Mouse (Mus musculus) neural tube, embryonic 14.5 days (tissue): ENCODE measurements around the gene Slit1. TPM values are rescaled to one million over a fixed set of nuclear protein-coding genes. Genes with fewer than 3 reads are reported as not detected.
A peak's percentile ranks its signal among the peaks of the same experiment; 100 is the strongest.

Experiments
- ATAC-seq: fragments of 200-750 bp; cut with Nextera tagmentation; 2 replicates; pipeline ENCODE4 v1.8.0; 2017; ENCODE audit warnings: low read depth, mild to moderate bottlenecking, moderate TSS enrichment, moderate library complexity
- H3K27ac ChIP-seq: fragments of 300-500 bp; sonication (generic); 2 replicates; pipeline ENCODE4 v1.5.1; 2014; ENCODE audit warnings: low read depth, mild to moderate bottlenecking, control low read depth, low read length, moderate library complexity, mixed read lengths
- H3K27me3 ChIP-seq: fragments of 300-500 bp; sonication (generic); 2 replicates; pipeline ENCODE4 v1.6.1; 2014; ENCODE audit warnings: low read length; ENCODE audit not compliant: control insufficient read depth, insufficient read depth
- H3K36me3 ChIP-seq: fragments of 300-500 bp; sonication (generic); 2 replicates; pipeline ENCODE4 v1.6.1; 2014; ENCODE audit warnings: low read length, mixed read lengths; ENCODE audit not compliant: control insufficient read depth, insufficient read depth
- H3K4me1 ChIP-seq: fragments of 300-500 bp; sonication (generic); 2 replicates; pipeline ENCODE4 v1.6.1; 2014; ENCODE audit warnings: low read length; ENCODE audit not compliant: control insufficient read depth, insufficient read depth
- H3K4me2 ChIP-seq: fragments of 300-500 bp; sonication (generic); 2 replicates; pipeline ENCODE4 v1.6.1; 2014; ENCODE audit warnings: mild to moderate bottlenecking, low read depth, low read length, control low read depth
- H3K4me3 ChIP-seq: fragments of 300-500 bp; sonication (generic); 2 replicates; pipeline ENCODE4 v1.5.1; 2014; ENCODE audit warnings: low read depth, low read length, control low read depth, mixed read lengths
- H3K9ac ChIP-seq: fragments of 300-500 bp; sonication (generic); replicated peaks from 2 replicates; pipeline ENCODE4 v1.6.1; 2014; ENCODE audit warnings: low read depth, mild to moderate bottlenecking, control low read depth, low read length, mixed read lengths
- H3K9me3 ChIP-seq: fragments of 300-500 bp; sonication (generic); 2 replicates; pipeline ENCODE4 v1.6.1; 2016; ENCODE audit warnings: low read length; ENCODE audit not compliant: control insufficient read depth
- WGBS: fragments of 180-500 bp; shearing (Covaris S2); extraction: QIAGEN DNeasy Blood & Tissue Kit; methylation state at CpG from one replicate; pipeline ENCODE4 v1.1.7; 2014; 5-methylcytosine and 5-hydroxymethylcytosine counted together
- polyA plus RNA-seq: library from polyadenylated mRNA; unstranded; fragments of >200 nt; fragmentation: Nextera tagmentation; extraction: Ambion mirVana; gene quantifications from 2 replicates; pipeline ENCODE4 v1.2.1, GENCODE M21; 2014

The Slit1 gene
- polyA plus RNA-seq, 1 experiment from 2014 or later: 53.5 TPM

- no peak for ATAC-seq
- no peaks in the 10 kb centered on the region for H3K36me3 ChIP-seq
- peaks cover 44% of the 10 kb centered on the region for H3K4me1 ChIP-seq
- peak overlapping the region; percentile 70; the same call in 1 of the 2 replicates for H3K27ac ChIP-seq
- H3K4me2 ChIP-seq: no peak overlapping the region
- no peak overlapping the region for H3K4me3 ChIP-seq
- 69% methylated on average over 8 of the region's 8 CpGs for WGBS
- no peak overlapping the region for H3K9ac ChIP-seq
- no peaks in the 10 kb centered on the region for H3K27me3 ChIP-seq
- no peaks in the 10 kb centered on the region for H3K9me3 ChIP-seq
Measured at GRCm38 (mm10) chr19:41687836-41688235, 55.6 kb downstream of the Slit1 start.

- H3K4me3 ChIP-seq: no peak overlapping the region
- no peak overlapping the region for H3K27ac ChIP-seq
- no peak for ATAC-seq
- no peaks in the 10 kb centered on the region for H3K9me3 ChIP-seq
- H3K9ac ChIP-seq: no peak overlapping the region
- H3K4me2 ChIP-seq: no peak overlapping the region
- 88% methylated on average over 2 of the region's 2 CpGs for whole genome bisulfite sequencing
- H3K27me3 ChIP-seq: no peaks in the 10 kb centered on the region
- peaks cover 48% of the 10 kb centered on the region for H3K4me1 ChIP-seq
- no peaks in the 10 kb centered on the region for H3K36me3 ChIP-seq
Measured at GRCm38 (mm10) chr19:41686194-41686593, 57.3 kb downstream of the Slit1 start.

GRCm38 (mm10) chr19:41685453-41686086 lies 57.9 kb downstream of the Slit1 start:
- Histone ChIP-seq H3K4me2 (no peak overlapping the region), H3K27ac (no peak overlapping the region; the same call in 1 of the 2 replicates), H3K4me1 (peaks cover 48% of the 10 kb centered on the region), H3K9ac (no peak overlapping the region), H3K27me3 (no peaks in the 10 kb centered on the region), H3K4me3 (no peak overlapping the region), H3K9me3 (no peaks in the 10 kb centered on the region), H3K36me3 (no peaks in the 10 kb centered on the region)
- 64% methylated on average over 13 of the region's 13 CpGs for WGBS
- peak; percentile 38; the same call in 1 of the 2 replicates for ATAC-seq

GRCm38 (mm10) chr19:41684874-41685273 lies 58.6 kb downstream of the Slit1 start:
- no peak for ATAC-seq
- Histone ChIP-seq H3K4me2 (no peak overlapping the region), H3K9ac (no peak overlapping the region), H3K9me3 (no peaks in the 10 kb centered on the region), H3K4me3 (no peak overlapping the region), H3K27me3 (no peaks in the 10 kb centered on the region), H3K4me1 (peaks cover 41% of the 10 kb centered on the region), H3K36me3 (no peaks in the 10 kb centered on the region), H3K27ac (no peak overlapping the region)
- WGBS: 76% methylated on average over 1 of the region's 1 CpGs

- Histone ChIP-seq H3K27ac (no peak overlapping the region), H3K9me3 (no peaks in the 10 kb centered on the region), H3K9ac (no peak overlapping the region), H3K27me3 (no peaks in the 10 kb centered on the region), H3K36me3 (no peaks in the 10 kb centered on the region), H3K4me3 (no peak overlapping the region), H3K4me2 (no peak overlapping the region), H3K4me1 (peaks cover 42% of the 10 kb centered on the region)
- WGBS: 90% methylated on average over 1 of the region's 1 CpGs
- no peak for ATAC-seq
Measured at GRCm38 (mm10) chr19:41683951-41684350, 59.5 kb downstream of the Slit1 start.

GRCm38 (mm10) chr19:41680267-41680666 lies 63.2 kb downstream of the Slit1 start:
- Histone ChIP-seq H3K9me3 (no peaks in the 10 kb centered on the region), H3K27me3 (no peaks in the 10 kb centered on the region), H3K27ac (no peak overlapping the region), H3K36me3 (no peaks in the 10 kb centered on the region), H3K4me3 (no peak overlapping the region), H3K9ac (no peak overlapping the region), H3K4me1 (peaks cover 31% of the 10 kb centered on the region), H3K4me2 (no peak overlapping the region)
- 56% methylated on average over 1 of the region's 1 CpGs for WGBS
- no peak for ATAC-seq

GRCm38 (mm10) chr19:41679028-41679427 lies 64.4 kb downstream of the Slit1 start:
- H3K36me3 ChIP-seq: no peaks in the 10 kb centered on the region
- H3K9ac ChIP-seq: 0 out of 2 replicates have a peak overlapping the region, but pooled peaks have one; percentile 5
- no peak for ATAC-seq
- WGBS: 10% methylated on average over 15 of the region's 15 CpGs
- H3K4me1 ChIP-seq: peaks cover 29% of the 10 kb centered on the region
- H3K4me3 ChIP-seq: no peak overlapping the region
- H3K27me3 ChIP-seq: no peaks in the 10 kb centered on the region
- peak overlapping the region; percentile 36; the same call in 1 of the 2 replicates for H3K27ac ChIP-seq
- no peaks in the 10 kb centered on the region for H3K9me3 ChIP-seq
- H3K4me2 ChIP-seq: no peak overlapping the region

GRCm38 (mm10) chr19:41677575-41677974 lies 65.9 kb downstream of the Slit1 start:
- Histone ChIP-seq H3K9ac (no peak overlapping the region), H3K4me1 (peaks cover 35% of the 10 kb centered on the region), H3K4me3 (no peak overlapping the region), H3K36me3 (no peaks in the 10 kb centered on the region), H3K4me2 (no peak overlapping the region), H3K27ac (no peak overlapping the region), H3K27me3 (no peaks in the 10 kb centered on the region), H3K9me3 (no peaks in the 10 kb centered on the region)
- WGBS: 72% methylated on average over 4 of the region's 4 CpGs
- ATAC-seq: no peak

GRCm38 (mm10) chr19:41675583-41675982 lies 67.9 kb downstream of the Slit1 start:
- Histone ChIP-seq H3K9me3 (no peaks in the 10 kb centered on the region), H3K27me3 (no peaks in the 10 kb centered on the region), H3K9ac (no peak overlapping the region), H3K36me3 (no peaks in the 10 kb centered on the region), H3K27ac (peak overlapping the region; percentile 13), H3K4me2 (no peak overlapping the region), H3K4me3 (no peak overlapping the region), H3K4me1 (peaks cover 48% of the 10 kb centered on the region)
- WGBS: 17% methylated on average over 8 of the region's 8 CpGs
- peak; percentile 52 for ATAC-seq
